Mouse (Mus musculus) heart, embryonic 10.5 days (tissue): ENCODE data around the gene Med12l. TPM values are rescaled to one million over a fixed set of nuclear protein-coding genes. Genes with fewer than 3 reads are reported as not detected.

Experiments used
- DNase-seq: peaks from one replicate; pipeline ENCODE4 v3.0.0-alpha.2; 2017; ENCODE audit warnings: low spot score
- H3K27ac ChIP-seq: fragments of 300-500 bp; sonication (generic); 2 replicates; pipeline ENCODE4 v1.5.1; 2016; ENCODE audit warnings: mild to moderate bottlenecking
- H3K27me3 ChIP-seq: fragments of 300-500 bp; sonication (generic); 2 replicates; pipeline ENCODE4 v1.6.1; 2016; ENCODE audit warnings: mild to moderate bottlenecking; ENCODE audit not compliant: poor library complexity, insufficient read depth, severe bottlenecking
- H3K36me3 ChIP-seq: fragments of 300-500 bp; sonication (generic); 2 replicates; pipeline ENCODE4 v1.6.1; 2016; ENCODE audit warnings: mild to moderate bottlenecking, moderate library complexity
- H3K4me1 ChIP-seq: fragments of 300-500 bp; sonication (generic); 2 replicates; pipeline ENCODE4 v1.6.1; 2016; ENCODE audit warnings: mild to moderate bottlenecking
- H3K4me3 ChIP-seq: fragments of 300-500 bp; sonication (generic); 2 replicates; pipeline ENCODE4 v1.5.1; 2016; ENCODE audit warnings: mild to moderate bottlenecking, moderate library complexity
- H3K9me3 ChIP-seq: fragments of 300-500 bp; sonication (generic); 2 replicates; pipeline ENCODE4 v1.6.1; 2016; ENCODE audit warnings: mild to moderate bottlenecking, moderate library complexity
- WGBS: fragments of 180-500 bp; shearing (Covaris S2); methylation state at CpG from one replicate; pipeline ENCODE4 v1.1.7; 2016; 5-methylcytosine and 5-hydroxymethylcytosine counted together
- polyA plus RNA-seq: library from polyadenylated mRNA; unstranded; fragments of >200 nt; fragmentation: Nextera tagmentation; extraction: Ambion mirVana; gene quantifications from 2 replicates; pipeline ENCODE4 v1.2.1, GENCODE M21; 2016

Gene Med12l
- polyA plus RNA-seq, 1 experiment from 2014 or later: 4.3 TPM

DNA sequence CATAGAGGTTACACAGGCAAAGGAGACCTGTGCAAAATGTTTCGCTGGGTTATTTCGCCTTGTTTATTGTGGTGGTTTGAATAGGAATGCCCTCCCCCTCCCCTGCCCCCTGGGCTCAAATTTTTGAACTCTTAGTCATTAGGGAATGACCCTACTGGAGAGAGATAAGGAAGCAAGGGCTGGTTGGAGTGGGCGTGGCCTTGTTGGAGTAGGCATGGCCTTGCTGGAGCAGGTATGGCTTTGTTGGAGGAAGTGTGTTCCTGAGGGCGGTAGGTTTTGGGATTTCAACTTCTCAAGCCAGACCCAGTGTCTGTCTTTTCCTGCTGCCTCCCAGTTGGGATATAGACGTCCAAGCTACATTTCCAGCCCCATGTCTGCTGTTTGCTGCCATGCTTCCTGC is 1.9 kb upstream of the Med12l start:
- DNase-seq: no peak
- no peak overlapping the region for H3K27ac ChIP-seq
- H3K9me3 ChIP-seq: no peaks in the 10 kb centered on the region
- H3K27me3 ChIP-seq: no peaks in the 10 kb centered on the region
- 77% methylated on average over 5 of the region's 5 CpGs for WGBS
- H3K4me3 ChIP-seq: no peak overlapping the region
- H3K4me1 ChIP-seq: peaks cover 29% of the 10 kb centered on the region
- no peaks in the 10 kb centered on the region for H3K36me3 ChIP-seq

DNA sequence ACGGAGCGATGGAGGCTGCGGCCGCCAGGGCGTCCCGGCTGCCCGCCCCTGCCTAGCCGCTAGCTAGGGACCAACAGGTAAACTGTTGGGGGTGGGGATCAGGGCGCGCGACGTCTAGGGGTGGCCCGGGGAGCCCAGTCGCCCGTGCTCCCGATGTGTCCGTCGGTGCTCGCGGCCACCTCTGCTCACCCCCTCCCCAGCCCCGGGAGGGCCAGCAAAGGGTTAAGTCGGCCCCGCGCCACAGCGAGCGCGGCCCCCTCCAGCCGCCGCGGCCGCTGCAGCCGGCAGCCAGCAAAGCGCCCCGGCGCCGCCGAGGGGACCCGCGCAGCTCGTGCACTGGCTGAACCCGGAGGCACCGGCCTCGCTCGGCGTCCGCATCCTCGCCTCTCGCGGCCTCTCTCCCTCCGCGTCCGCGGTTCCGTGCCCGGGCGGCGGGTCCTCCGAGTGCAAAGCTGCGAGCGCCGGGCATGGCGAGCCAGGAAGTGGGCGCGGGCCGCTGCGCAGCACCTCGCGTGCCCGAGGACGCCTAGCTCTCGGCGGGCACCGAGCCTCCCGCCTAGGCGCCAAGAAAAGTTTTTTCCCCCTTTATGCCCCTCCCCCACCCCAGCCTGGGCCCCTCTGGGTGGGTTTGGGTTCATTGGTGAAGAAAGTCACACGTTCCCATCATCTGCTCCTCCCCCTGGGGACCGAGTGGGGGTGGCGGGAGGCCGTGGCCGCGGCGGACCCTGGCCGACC is 538 bp downstream of the Med12l start:
- Histone ChIP-seq H3K4me1 (peaks cover 29% of the 10 kb centered on the region), H3K27ac (peak overlapping the region; percentile 96), H3K9me3 (no peaks in the 10 kb centered on the region), H3K36me3 (no peaks in the 10 kb centered on the region), H3K27me3 (no peaks in the 10 kb centered on the region), H3K4me3 (peak overlapping the region; percentile 87)
- DNase-seq: peak; percentile 82
- under 1% methylated on average over 83 of the region's 83 CpGs for WGBS

DNA sequence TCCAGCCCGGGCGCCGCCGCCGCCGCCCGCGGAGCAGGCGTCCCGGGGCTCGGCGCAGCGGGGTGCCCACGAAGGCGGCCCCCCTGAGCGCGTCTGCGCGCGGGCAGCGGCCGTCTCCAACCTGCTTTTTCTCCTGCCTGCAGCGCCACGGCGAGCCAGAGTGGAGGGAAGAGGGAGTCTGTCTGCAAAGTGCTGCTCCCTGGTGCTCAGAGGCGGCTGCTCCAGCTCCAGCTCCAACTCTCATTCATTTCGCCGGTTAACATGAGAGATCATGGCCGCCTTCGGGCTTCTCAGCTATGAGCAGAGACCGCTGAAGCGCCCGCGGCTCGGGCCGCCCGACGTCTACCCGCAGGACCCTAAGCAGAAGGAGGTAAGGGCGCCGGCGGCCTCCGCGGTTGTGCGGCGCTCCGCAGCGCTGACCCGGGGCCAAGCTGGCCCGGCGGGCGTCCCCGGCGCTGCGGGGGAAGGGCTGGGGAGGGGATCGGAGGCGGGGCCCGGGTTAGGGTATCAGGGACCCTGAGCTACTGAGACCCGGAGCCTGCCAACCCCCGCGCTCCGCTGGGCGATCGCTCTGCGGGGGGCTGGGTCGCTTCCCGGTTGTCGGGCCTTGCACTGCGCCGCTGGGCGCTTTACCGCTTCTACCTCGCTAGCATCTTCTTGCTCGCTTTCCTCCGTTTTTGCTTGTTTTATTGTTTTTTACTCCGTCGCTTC is 1.3 kb downstream of the Med12l start:
- peaks cover 29% of the 10 kb centered on the region for H3K4me1 ChIP-seq
- H3K4me3 ChIP-seq: peak overlapping the region; percentile 87
- H3K36me3 ChIP-seq: no peaks in the 10 kb centered on the region
- under 1% methylated on average over 77 of the region's 77 CpGs for WGBS
- no peaks in the 10 kb centered on the region for H3K9me3 ChIP-seq
- peak overlapping the region; percentile 96 for H3K27ac ChIP-seq
- DNase-seq: peak; percentile 92
- H3K27me3 ChIP-seq: no peaks in the 10 kb centered on the region

DNA sequence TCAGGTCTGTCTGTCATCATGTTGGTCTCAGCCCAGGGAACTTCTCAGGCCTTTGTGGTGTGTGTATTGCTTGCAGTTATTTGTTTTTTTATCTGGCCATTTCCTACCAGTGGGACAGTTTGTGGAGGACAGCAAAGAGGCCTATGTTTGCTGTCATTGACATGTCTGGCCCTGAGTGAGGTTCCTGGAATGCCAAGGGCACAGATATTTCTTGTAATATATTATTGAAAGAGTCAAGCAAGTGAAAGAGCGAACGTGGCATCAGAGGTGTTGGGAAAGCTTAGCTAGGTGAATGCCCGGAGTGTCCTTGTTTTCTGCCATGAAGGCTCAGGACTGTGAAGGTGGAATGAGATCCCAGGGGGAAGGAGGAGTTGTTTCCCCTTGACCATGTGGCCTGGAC is 4.7 kb downstream of the Med12l start:
- H3K4me1 ChIP-seq: peaks cover 22% of the 10 kb centered on the region
- H3K4me3 ChIP-seq: no peak overlapping the region
- WGBS: 85% methylated on average over 3 of the region's 3 CpGs
- H3K9me3 ChIP-seq: no peaks in the 10 kb centered on the region
- no peak overlapping the region for H3K27ac ChIP-seq
- no peak for DNase-seq
- no peaks in the 10 kb centered on the region for H3K27me3 ChIP-seq
- H3K36me3 ChIP-seq: no peaks in the 10 kb centered on the region

DNA sequence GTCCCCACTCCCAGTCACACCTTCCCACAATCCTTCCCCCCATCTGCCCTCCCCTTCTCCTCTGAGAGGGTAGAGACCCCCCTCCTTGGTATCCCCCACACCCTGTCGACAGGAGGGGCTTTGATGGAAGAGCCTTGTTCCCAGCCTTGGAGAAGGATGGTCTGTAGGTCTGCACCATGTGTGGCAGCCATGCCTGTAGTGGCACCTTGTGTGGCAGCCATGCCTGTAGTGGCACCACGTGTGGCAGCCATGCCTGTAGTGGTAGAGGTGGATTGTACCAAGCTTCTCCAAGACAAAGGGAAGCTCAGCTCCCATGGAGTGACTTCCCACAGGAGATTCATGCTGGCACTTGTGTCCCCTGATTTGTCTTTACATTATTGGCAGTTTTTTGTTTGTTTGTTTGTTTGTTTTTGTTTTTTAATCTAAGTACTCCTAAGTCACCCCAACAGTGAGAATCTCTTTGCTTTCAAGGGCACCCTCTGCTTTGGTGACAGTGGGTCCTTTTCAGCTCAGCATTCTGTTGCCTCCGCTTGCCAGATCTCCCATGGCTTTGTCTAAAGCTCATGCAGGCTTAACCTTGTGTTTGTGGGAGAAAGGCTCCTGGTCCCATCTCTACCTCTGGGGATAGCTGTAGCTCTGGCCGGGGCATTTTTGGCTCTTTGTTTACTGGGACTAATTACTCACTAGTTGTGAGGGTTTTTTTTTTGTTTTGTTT is 10.2 kb downstream of the Med12l start:
- no peaks in the 10 kb centered on the region for H3K27me3 ChIP-seq

DNA sequence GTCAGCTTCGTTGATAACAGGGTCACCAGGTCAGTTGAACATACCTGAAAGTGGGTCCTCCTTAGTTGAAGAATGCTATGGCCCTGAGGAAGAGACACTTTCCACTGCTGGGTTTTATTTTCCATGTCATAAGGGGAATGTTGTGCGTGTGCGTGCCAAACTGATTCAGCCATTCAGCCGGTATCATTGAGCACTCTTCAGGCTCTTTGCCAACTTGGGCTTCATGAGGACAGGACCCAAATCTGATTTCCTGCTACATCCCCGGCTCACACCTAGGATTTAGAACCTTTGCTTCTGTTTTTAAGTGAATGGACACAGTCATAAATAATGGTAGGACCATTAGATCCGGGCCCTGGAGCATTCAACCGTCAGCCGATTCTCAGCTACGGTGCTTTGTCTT is 10.9 kb downstream of the Med12l start:
- Histone ChIP-seq H3K9me3 (no peaks in the 10 kb centered on the region), H3K4me3 (no peak overlapping the region), H3K36me3 (no peaks in the 10 kb centered on the region), H3K27me3 (no peaks in the 10 kb centered on the region), H3K27ac (no peak overlapping the region), H3K4me1 (peaks cover 17% of the 10 kb centered on the region)
- peak; percentile 39 for DNase-seq
- 83% methylated on average over 9 of the region's 9 CpGs for WGBS

More for the DNA sequence above, 10.2 kb downstream of the Med12l start:
- H3K9me3 ChIP-seq: no peaks in the 10 kb centered on the region
- WGBS: 69% methylated on average over 4 of the region's 4 CpGs
- no peak overlapping the region for H3K4me3 ChIP-seq
- H3K36me3 ChIP-seq: no peaks in the 10 kb centered on the region
- H3K27ac ChIP-seq: no peak overlapping the region
- peak; percentile 57 for DNase-seq
- peaks cover 11% of the 10 kb centered on the region for H3K4me1 ChIP-seq

DNA sequence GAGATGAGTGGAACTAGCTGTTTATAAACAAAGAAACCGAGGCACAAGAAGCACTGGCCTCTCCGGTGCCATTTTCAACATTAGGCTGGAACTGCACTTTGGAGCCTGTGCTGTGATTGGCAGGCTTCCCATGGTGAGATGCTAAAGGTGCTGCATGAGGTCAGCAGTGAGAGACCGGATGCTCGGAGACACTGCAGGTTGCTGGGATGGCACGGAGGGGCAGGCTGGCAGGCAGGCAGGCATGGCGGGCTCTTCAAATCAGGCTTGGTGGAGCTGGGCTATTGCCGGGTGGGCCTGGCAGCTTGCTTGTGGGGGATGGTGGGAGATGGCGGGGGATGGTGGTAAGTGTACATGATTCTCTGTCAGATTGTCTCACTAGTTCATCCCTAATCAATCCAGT is 15.6 kb downstream of the Med12l start:
- 52% methylated on average over 8 of the region's 8 CpGs for WGBS
- H3K4me1 ChIP-seq: peaks cover 46% of the 10 kb centered on the region
- H3K27me3 ChIP-seq: no peaks in the 10 kb centered on the region
- peak; percentile 73 for DNase-seq
- H3K4me3 ChIP-seq: no peak overlapping the region
- no peaks in the 10 kb centered on the region for H3K9me3 ChIP-seq
- peak overlapping the region; percentile 29; the same call in 1 of the 2 replicates for H3K27ac ChIP-seq
- no peaks in the 10 kb centered on the region for H3K36me3 ChIP-seq

DNA sequence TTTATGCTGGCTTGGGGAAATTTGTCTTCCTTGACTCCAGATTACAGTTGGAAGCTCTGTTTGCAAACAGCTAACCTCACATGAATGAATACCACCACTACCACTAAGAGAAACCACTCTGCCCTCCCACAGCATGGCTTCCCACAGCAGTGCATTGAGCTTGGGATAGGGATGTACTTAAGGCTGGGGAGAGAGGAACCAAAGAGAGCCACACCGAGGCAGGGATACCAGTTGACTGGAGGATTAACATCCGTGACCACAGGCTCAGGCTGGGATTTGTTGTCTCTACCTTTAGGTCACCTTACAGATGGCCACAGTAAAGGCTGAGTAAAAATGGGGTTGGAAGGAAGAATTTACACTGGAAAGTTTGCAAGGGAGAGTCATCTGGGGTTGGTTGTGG is 16.6 kb downstream of the Med12l start:
- 83% methylated on average over 2 of the region's 2 CpGs for WGBS
- DNase-seq: peak; percentile 57
- H3K4me1 ChIP-seq: peaks cover 53% of the 10 kb centered on the region
- no peaks in the 10 kb centered on the region for H3K27me3 ChIP-seq
- no peaks in the 10 kb centered on the region for H3K9me3 ChIP-seq
- no peak overlapping the region for H3K27ac ChIP-seq
- H3K4me3 ChIP-seq: no peak overlapping the region
- no peaks in the 10 kb centered on the region for H3K36me3 ChIP-seq

DNA sequence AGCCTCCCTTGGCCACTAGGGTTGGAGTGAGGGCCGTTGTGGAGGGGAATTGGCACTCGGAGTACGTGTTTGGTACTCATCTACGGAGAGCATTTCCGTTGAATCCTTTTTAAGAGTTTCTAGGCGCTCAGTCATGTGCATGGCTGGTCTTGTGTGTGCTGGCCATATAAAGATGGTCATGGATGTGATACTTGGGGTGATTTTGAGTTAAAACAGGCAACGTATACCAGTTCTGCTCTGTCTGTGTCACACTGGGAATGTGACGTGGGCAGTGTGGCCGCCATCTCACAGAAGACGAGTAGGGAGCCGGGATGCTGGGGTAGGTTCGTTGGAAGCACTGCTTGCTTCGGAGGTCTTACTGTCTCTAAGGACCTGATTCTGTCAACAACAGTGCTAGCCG is 17.3 kb downstream of the Med12l start:
- Histone ChIP-seq H3K36me3 (no peaks in the 10 kb centered on the region), H3K9me3 (no peaks in the 10 kb centered on the region), H3K27ac (no peak overlapping the region), H3K4me3 (no peak overlapping the region), H3K4me1 (peaks cover 59% of the 10 kb centered on the region), H3K27me3 (no peaks in the 10 kb centered on the region)
- 88% methylated on average over 14 of the region's 14 CpGs for WGBS
- peak; percentile 55 for DNase-seq

DNA sequence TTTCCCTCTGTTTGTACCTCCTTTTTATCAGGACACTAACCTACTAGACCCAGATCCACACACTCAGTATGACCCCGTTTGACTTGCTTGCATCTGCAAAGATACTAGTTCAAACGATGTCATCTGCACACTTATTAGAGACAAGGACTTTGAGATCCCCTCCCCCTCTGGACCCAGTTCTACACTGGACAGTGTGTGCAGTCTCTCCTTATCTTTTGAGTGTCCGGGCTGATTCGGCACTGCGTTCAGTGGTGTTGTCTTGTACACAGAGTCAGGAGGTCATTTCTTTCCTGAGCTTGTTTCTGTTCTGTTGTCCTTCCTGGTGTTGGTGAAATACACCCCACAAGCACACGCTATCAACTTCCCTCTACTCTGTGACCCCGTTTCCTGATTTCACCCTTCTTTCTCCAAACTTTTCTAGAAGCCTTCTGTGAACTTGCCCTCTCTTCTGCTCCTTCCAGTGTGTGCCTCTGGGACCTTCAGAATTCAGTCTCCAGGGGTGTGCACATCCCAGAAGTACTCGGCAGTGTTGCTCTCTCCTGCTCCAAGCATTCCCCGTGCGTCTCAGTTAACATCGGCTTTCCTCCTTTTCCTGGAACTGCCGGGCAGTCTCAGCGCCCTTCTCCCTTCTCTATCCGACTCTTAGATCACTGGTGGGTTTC is 19.0 kb downstream of the Med12l start:
- Histone ChIP-seq H3K27me3 (no peaks in the 10 kb centered on the region), H3K4me3 (peak overlapping the region; percentile 37), H3K27ac (peak overlapping the region; percentile 56), H3K4me1 (peaks cover 69% of the 10 kb centered on the region), H3K9me3 (no peaks in the 10 kb centered on the region), H3K36me3 (no peaks in the 10 kb centered on the region)
- 19% methylated on average over 14 of the region's 14 CpGs for WGBS
- peak; percentile 71 for DNase-seq

DNA sequence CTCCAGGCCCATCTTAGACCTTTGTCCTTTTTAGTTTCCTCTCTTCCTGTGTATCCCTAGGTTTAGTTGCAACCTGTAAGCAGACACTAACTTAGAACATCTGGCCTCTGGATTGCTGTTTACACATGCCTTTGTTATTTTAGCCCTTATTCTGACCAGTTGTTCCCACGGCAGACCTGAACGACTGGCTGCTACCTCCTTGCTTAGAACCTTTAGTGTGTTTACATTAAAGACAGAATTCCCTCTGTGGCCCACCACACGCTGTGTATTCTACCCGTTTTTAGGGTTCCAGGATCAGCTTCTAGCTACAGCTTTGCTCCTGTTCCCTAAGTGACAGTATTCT is 19.5 kb downstream of the Med12l start:
- Histone ChIP-seq H3K4me3 (peak overlapping the region; percentile 37), H3K27me3 (no peaks in the 10 kb centered on the region), H3K4me1 (peaks cover 69% of the 10 kb centered on the region), H3K27ac (peak overlapping the region; percentile 56), H3K9me3 (no peaks in the 10 kb centered on the region), H3K36me3 (no peaks in the 10 kb centered on the region)
- DNase-seq: peak; percentile 16
- WGBS: 30% methylated on average over 4 of the region's 4 CpGs

DNA sequence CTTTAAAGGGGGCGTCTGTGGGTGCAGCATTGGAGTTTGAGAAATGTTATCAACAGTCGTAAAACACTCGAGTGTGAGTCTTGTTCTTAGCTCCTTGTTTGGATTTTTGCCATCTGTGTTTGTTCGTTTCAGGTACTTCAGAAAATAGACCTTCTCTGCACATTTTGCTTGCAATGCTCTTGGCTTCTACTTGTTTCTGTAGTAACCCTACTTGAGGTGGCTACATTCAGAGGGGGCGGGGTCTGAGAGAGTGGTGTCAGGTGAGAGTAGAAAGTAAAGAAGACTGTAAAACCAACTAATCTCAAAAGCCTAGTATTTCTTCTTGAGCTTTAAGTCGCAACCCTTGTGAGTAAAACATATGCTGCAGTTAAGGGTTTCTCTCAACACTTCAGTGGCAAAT is 23.1 kb downstream of the Med12l start:
- Histone ChIP-seq H3K4me1 (peaks cover 52% of the 10 kb centered on the region), H3K27ac (0 out of 2 replicates have a peak overlapping the region, but pooled peaks have one; percentile 0), H3K36me3 (no peaks in the 10 kb centered on the region), H3K4me3 (no peak overlapping the region), H3K9me3 (no peaks in the 10 kb centered on the region), H3K27me3 (no peaks in the 10 kb centered on the region)
- 54% methylated on average over 6 of the region's 6 CpGs for WGBS
- peak; percentile 17 for DNase-seq
